Mouse (Mus musculus) hindbrain, embryonic 13.5 days (tissue): ENCODE measurements around the gene Fermt2. TPM values are rescaled to one million over a fixed set of nuclear protein-coding genes. Genes with fewer than 3 reads are reported as not detected.
"Not testable (repeated sequence)": the region's sequence is repeated elsewhere in the genome, so short reads cannot be mapped to it uniquely, and the experiment has no call there.

Experiments used
- ATAC-seq: fragments of 200-750 bp; cut with Nextera tagmentation; 2 replicates; pipeline ENCODE4 v1.8.0; 2017; ENCODE audit warnings: moderate TSS enrichment; ENCODE audit not compliant: low FRiP score
- H3K27ac ChIP-seq: fragments of 300-500 bp; sonication (generic); 2 replicates; pipeline ENCODE4 v1.5.1; 2015; ENCODE audit warnings: inconsistent platforms, mild to moderate bottlenecking, moderate library complexity
- H3K27me3 ChIP-seq: fragments of 300-500 bp; sonication (generic); 2 replicates; pipeline ENCODE4 v1.6.1; 2015; ENCODE audit warnings: mild to moderate bottlenecking, inconsistent platforms
- H3K36me3 ChIP-seq: fragments of 300-500 bp; sonication (generic); 2 replicates; pipeline ENCODE4 v1.6.1; 2015; ENCODE audit warnings: mild to moderate bottlenecking, inconsistent platforms
- H3K4me1 ChIP-seq: fragments of 300-500 bp; sonication (generic); replicated peaks from 2 replicates; pipeline ENCODE4 v1.6.1; 2015; ENCODE audit warnings: inconsistent platforms
- H3K4me2 ChIP-seq: fragments of 300-500 bp; sonication (generic); 2 replicates; pipeline ENCODE4 v1.6.1; 2015; ENCODE audit warnings: inconsistent platforms, mild to moderate bottlenecking, moderate library complexity
- H3K4me3 ChIP-seq: fragments of 300-500 bp; sonication (generic); 2 replicates; pipeline ENCODE4 v1.5.1; 2015; ENCODE audit warnings: mild to moderate bottlenecking, inconsistent platforms
- H3K9ac ChIP-seq: fragments of 300-500 bp; sonication (generic); 2 replicates; pipeline ENCODE4 v1.6.1; 2015; ENCODE audit warnings: mild to moderate bottlenecking, inconsistent platforms
- H3K9me3 ChIP-seq: fragments of 300-500 bp; sonication (generic); 2 replicates; pipeline ENCODE4 v1.6.1; 2016; ENCODE audit warnings: inconsistent platforms
- WGBS: fragments of 180-500 bp; shearing (Covaris S2); methylation state at CpG from one replicate; pipeline ENCODE4 v1.1.7; 2015; 5-methylcytosine and 5-hydroxymethylcytosine counted together
- polyA plus RNA-seq: library from polyadenylated mRNA; unstranded; fragments of >200 nt; fragmentation: Nextera tagmentation; extraction: Ambion mirVana; gene quantifications from 2 replicates; pipeline ENCODE4 v1.2.1, GENCODE M21; 2015

Gene Fermt2
- polyA plus RNA-seq, 1 experiment from 2014 or later: 77.2 TPM

DNA sequence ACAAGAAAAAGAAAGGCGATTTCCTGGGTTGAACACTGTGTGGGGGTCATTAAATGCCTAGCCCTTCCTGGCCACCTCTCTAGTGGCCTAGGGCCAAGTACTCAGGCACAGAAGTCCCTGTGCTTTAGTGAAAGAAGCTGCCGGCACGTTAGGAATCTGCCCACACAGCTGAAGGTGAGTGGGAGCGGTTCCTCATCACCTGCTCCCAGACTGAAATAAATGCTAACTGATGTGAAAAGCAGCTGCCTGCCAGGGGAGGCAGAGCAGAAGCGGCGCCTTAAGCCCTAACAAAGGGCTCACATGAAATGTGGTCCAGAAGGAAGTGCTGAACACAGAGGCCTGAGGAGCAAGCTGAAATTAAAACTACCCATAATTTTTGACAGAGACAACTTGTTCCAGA lies 22.9 kb downstream of the Fermt2 start:
- H3K4me1 ChIP-seq: peaks cover 42% of the 10 kb centered on the region
- no peaks in the 10 kb centered on the region for H3K27me3 ChIP-seq
- no peaks in the 10 kb centered on the region for H3K9me3 ChIP-seq
- peaks cover 11% of the 10 kb centered on the region for H3K36me3 ChIP-seq
- 23% methylated on average over 6 of the region's 6 CpGs for WGBS
- H3K4me2 ChIP-seq: no peak overlapping the region
- H3K4me3 ChIP-seq: no peak overlapping the region
- H3K9ac ChIP-seq: peak overlapping the region; percentile 43
- no peak for ATAC-seq
- H3K27ac ChIP-seq: peak overlapping the region; percentile 79

DNA sequence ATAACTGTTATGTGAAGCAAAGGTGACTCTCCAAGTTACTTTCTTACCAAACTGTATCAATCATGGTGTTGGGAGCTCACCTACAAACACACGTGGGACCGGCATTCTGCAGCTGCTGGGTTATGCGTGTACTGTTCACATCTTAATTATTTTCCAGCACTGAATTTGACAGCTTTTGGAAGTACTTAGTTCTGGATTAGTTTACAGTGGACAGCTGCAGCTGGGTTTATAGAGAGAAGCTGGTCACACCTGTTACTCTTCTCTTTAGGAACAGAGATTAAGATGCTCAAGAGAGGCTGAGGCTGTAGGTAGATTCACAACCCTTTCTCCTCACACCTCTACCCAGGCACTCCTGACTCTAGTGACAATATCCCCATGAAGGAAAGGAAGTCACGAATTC lies 23.8 kb downstream of the Fermt2 start:
- Histone ChIP-seq H3K9ac (no peak overlapping the region), H3K4me1 (peaks cover 42% of the 10 kb centered on the region), H3K27me3 (no peaks in the 10 kb centered on the region), H3K27ac (no peak overlapping the region), H3K4me2 (no peak overlapping the region), H3K9me3 (no peaks in the 10 kb centered on the region), H3K4me3 (no peak overlapping the region), H3K36me3 (peaks cover 11% of the 10 kb centered on the region)
- ATAC-seq: no peak
- 92% methylated on average over 4 of the region's 4 CpGs for WGBS

DNA sequence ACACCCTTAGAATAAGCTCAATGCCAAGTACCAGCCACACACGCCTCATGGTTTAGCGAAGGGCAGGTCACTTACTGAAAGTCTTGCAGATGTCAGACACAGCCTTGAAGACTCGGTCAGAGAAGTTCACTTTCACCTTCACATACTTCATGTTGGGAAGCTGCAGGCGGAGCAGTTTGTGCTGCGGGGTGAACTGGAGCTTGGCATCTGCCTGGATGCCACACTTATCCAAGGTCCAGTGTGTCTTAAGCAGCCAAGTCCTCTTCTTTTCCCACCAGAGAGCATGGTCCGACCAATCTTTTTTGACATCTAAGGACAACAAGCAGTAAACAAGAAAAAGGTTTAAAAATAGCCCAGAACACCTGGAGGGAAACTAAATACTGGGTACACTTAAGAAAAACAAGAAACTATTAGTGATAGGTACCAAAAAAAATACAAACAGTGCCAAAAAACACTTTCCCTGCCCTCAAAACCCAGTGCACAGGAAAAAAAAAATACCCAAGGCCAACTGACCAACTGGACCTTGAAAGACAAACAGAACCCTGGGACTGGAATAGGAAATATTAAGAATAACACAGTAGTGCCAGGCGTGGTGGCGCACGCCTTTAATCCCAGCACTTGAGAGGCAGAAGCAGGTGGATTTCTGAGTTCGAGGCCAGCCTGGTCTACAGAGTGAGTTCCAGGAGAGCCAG lies 25.4 kb downstream of the Fermt2 start:
- Histone ChIP-seq H3K36me3 (peaks cover 11% of the 10 kb centered on the region), H3K4me2 (no peak overlapping the region), H3K9me3 (no peaks in the 10 kb centered on the region), H3K27me3 (no peaks in the 10 kb centered on the region), H3K4me1 (peaks cover 37% of the 10 kb centered on the region), H3K27ac (no peak overlapping the region), H3K4me3 (no peak overlapping the region), H3K9ac (no peak overlapping the region)
- no peak for ATAC-seq
- WGBS: 93% methylated on average over 10 of the region's 10 CpGs

DNA sequence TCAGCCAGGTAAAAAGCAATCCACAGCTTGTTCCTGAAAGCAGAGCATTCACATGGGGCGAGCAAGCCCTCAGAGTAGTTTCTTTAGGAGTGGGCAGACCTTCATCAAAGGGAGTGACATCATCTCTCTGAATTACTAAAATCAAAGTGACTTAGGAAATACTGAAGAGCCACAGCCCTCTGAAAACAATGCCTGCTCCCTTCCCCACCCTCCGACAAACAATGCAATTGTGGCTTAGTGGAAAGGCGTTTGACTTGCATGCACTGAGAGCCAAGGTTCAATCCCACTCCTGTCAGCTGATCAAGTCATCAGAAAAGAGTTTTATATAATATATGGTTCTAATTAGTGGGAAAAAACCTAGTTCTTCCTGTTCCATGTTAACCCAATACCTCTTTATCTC lies 26.0 kb downstream of the Fermt2 start:
- ATAC-seq: no peak
- Histone ChIP-seq H3K9me3 (no peaks in the 10 kb centered on the region), H3K4me2 (no peak overlapping the region), H3K4me1 (peaks cover 31% of the 10 kb centered on the region), H3K27ac (no peak overlapping the region), H3K27me3 (no peaks in the 10 kb centered on the region), H3K36me3 (peaks cover 11% of the 10 kb centered on the region), H3K9ac (no peak overlapping the region), H3K4me3 (no peak overlapping the region)
- WGBS: 80% methylated on average over 3 of the region's 3 CpGs

DNA sequence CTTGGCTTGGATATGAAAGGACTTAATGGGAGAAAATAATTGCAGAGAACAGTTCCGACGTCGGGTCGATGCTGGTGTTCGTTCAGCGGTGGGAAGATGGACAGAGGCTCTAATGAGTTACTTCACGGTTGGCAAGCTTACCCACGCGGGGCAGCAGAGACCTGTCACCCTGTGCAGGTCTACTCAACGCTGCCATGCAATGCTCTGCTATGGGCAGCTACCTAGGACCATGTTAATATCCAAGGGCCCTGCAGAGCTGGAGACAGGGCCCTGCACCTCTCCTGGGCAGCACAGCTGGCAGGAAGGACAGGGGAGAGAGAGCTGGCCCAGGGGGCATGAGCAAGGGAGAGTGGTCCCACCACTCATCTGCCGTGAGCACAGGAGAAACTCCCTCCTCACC lies 29.9 kb downstream of the Fermt2 start:
- Histone ChIP-seq H3K4me1 (peaks cover 6% of the 10 kb centered on the region), H3K4me2 (no peak overlapping the region), H3K27me3 (no peaks in the 10 kb centered on the region), H3K9me3 (no peaks in the 10 kb centered on the region), H3K9ac (no peak overlapping the region), H3K36me3 (peaks cover 18% of the 10 kb centered on the region), H3K4me3 (no peak overlapping the region), H3K27ac (0 out of 2 replicates have a peak overlapping the region, but pooled peaks have one; percentile 18)
- ATAC-seq: no peak
- WGBS: 71% methylated on average over 11 of the region's 11 CpGs

DNA sequence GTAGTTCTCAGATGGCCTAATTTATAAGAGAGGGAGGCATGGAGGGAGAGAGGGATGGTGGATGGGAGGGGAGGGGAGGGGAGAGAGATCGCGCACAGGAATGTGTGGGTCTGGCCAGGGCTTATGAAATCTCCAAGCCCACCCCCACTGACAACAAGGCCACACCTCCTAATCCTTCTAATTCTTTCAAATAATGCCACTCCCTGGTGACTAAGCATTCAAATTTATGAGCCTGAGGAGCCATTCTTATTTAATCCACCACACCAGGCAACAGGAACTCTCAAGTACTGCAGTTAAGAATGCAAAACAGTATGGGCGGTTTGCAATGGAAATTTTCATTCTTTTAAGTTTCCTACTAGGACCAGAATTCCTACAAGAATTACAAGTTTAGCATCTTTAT lies 32.8 kb downstream of the Fermt2 start:
- Histone ChIP-seq H3K36me3 (peaks cover 9% of the 10 kb centered on the region; the same call in 1 of the 2 replicates), H3K9ac (no peak overlapping the region), H3K4me2 (no peak overlapping the region), H3K27ac (no peak overlapping the region), H3K27me3 (no peaks in the 10 kb centered on the region), H3K4me1 (peaks cover 6% of the 10 kb centered on the region), H3K9me3 (no peaks in the 10 kb centered on the region), H3K4me3 (no peak overlapping the region)
- 94% methylated on average over 3 of the region's 3 CpGs for WGBS
- no peak for ATAC-seq

DNA sequence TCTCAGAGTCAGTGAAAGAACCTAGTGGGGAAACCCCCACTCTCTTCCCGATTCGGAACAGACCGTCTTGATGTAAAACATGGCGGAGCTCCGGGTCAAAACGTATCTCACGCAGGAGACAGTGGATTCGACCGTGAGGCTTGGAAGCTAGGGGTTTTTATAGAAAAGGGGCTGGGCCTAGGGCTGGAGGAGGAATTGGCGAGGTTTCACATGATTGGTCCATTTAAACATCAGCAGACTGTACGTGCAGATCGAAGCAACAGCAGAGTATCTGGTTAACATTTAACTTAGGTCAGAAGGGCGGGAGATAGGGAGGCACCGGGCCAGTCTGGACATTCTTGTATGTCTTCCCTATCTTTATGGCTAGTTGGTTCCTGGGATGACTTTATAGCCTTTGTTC lies 34.1 kb downstream of the Fermt2 start:
- not testable (repeated sequence) for H3K36me3 ChIP-seq, H3K27me3 ChIP-seq, H3K9me3 ChIP-seq, H3K4me2 ChIP-seq, H3K4me3 ChIP-seq, H3K9ac ChIP-seq, ATAC-seq, H3K27ac ChIP-seq
- peaks cover 13% of the 10 kb centered on the region for H3K4me1 ChIP-seq
- 95% methylated on average over 14 of the region's 14 CpGs for WGBS

DNA sequence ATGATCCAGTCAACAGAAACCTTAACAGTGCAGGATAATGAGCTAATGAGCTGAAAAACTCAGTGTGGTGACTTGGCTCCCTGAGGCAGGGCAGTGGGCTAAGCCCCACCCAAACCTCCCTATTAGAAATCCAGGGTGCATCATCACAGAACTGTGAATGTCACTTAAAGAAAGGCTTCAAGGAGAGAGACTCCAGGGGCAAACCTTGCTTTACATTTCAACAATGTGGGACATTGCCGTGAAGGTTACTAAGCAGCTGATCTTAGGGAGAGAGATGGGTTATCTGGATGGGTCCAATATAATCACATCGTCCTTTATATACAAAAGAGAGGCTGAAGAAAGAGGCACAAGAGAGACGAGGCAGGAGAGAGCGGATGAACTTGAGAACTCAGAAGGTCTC lies 36.0 kb downstream of the Fermt2 start:
- no peak for ATAC-seq
- Histone ChIP-seq H3K36me3 (peaks cover 8% of the 10 kb centered on the region; the same call in 1 of the 2 replicates), H3K4me1 (0 out of 2 replicates have a peak, but pooled peaks cover 7% of the 10 kb centered on the region), H3K4me3 (no peak overlapping the region), H3K27me3 (no peaks in the 10 kb centered on the region), H3K4me2 (no peak overlapping the region), H3K9ac (no peak overlapping the region), H3K9me3 (no peaks in the 10 kb centered on the region), H3K27ac (no peak overlapping the region)
- WGBS: 97% methylated on average over 4 of the region's 4 CpGs

DNA sequence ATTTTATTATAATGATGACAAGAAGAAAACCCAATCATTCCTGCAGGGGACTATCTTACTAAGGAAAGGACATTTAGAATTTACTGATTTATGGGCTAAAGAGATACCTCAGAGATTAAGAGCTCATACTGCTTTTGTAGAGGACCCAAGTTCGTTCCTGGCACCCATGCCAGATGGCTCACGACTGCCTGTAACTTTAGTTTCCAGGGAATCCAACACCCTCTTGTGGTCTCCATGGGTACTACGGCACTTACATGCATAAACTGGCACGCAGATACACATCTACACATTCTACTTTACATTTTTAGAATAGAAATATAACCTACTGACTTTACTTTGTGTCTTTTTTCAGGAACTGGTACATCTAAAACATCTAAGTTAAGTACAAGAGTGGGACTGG lies 37.2 kb downstream of the Fermt2 start:
- no peak for ATAC-seq
- no peak overlapping the region for H3K9ac ChIP-seq
- no peak overlapping the region for H3K27ac ChIP-seq
- no peak overlapping the region for H3K4me2 ChIP-seq
- no peaks in the 10 kb centered on the region for H3K27me3 ChIP-seq
- no peak overlapping the region for H3K4me3 ChIP-seq
- H3K4me1 ChIP-seq: 0 out of 2 replicates have a peak, but pooled peaks cover 7% of the 10 kb centered on the region
- WGBS: 97% methylated on average over 4 of the region's 4 CpGs
- H3K36me3 ChIP-seq: peaks cover 2% of the 10 kb centered on the region; the same call in 1 of the 2 replicates
- H3K9me3 ChIP-seq: no peaks in the 10 kb centered on the region

DNA sequence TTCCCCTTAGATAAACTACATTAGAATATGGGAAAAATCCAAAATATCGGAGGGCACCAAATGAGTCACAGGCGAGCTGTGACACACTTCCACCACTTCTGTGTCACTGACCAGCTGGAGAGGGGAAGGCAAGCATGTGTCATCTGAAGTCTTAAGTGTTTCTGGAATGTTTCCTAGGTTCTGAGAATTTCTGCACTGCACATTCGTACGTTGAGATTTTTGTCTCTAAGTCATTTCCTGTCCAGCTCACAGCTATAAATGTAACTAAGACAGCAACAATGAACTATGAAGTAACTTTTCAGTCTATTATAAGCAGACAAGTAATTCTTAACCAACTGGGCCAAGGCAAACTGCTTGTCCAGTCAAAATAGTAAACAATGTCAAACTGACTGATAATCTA lies 37.9 kb downstream of the Fermt2 start:
- no peak overlapping the region for H3K4me2 ChIP-seq
- no peak overlapping the region for H3K4me3 ChIP-seq
- no peaks in the 10 kb centered on the region for H3K27me3 ChIP-seq
- ATAC-seq: no peak
- H3K36me3 ChIP-seq: peaks cover 6% of the 10 kb centered on the region
- no peak overlapping the region for H3K9ac ChIP-seq
- no peak overlapping the region for H3K27ac ChIP-seq
- H3K4me1 ChIP-seq: 0 out of 2 replicates have a peak, but pooled peaks cover 7% of the 10 kb centered on the region
- no peaks in the 10 kb centered on the region for H3K9me3 ChIP-seq
- 84% methylated on average over 4 of the region's 4 CpGs for WGBS

DNA sequence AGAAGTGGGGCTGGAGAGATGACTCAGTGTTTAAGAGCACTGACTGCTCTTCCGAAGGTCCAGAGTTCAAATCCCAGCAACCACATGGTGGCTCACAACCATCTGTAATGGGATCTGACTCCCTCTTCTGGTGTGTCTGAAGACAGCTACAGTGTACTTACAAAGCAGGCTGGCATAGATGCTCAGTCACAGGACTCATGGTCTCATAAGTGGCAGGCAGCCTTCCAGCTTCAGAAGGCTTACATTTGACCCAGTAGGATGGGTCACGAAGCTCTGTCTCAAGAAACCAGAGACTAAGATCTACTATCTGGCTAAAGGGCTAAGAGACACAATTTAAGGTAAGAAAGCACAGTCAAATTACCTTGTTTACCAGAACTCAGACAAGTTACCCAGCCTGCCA lies 42.7 kb downstream of the Fermt2 start:
- 97% methylated on average over 2 of the region's 2 CpGs for WGBS
- not testable (repeated sequence) for H3K4me1 ChIP-seq

DNA sequence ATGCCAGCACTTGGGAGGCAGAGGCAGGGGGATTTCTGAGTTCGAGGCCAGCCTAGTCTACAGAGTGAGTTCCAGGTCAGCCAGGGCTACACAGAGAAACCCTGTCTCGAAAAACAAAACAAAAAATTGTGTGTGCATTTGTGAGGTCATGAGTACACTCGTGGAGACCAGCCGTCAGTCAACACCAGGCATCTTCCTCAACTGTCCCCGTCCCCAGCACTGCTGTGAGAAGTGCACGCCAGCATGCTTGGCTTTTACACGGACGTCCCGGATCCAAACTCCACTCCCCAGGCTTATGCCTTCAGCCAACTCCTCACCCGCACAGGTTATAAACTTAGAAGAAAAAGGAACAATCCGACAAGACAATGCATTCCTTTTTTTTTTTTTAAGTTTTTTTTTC lies 46.6 kb downstream of the Fermt2 start:
- H3K9ac ChIP-seq, H3K4me3 ChIP-seq, ATAC-seq, H3K27me3 ChIP-seq, H3K9me3 ChIP-seq, H3K4me2 ChIP-seq, H3K27ac ChIP-seq, H3K4me1 ChIP-seq: not testable (repeated sequence)
- 96% methylated on average over 11 of the region's 11 CpGs for WGBS
- H3K36me3 ChIP-seq: peaks cover 29% of the 10 kb centered on the region

More for the DNA sequence above, 42.7 kb downstream of the Fermt2 start:
- not testable (repeated sequence) for ATAC-seq, H3K9ac ChIP-seq, H3K27me3 ChIP-seq, H3K9me3 ChIP-seq, H3K36me3 ChIP-seq, H3K4me2 ChIP-seq, H3K4me3 ChIP-seq, H3K27ac ChIP-seq
